Mouse (Mus musculus) splenic B cell, adult 2 months (primary cell): Measurements from ENCODE around the gene Cadps2.

Experiments used
- DNase-seq: peaks from one replicate; pipeline ENCODE4 v3.0.0-alpha.2; 2011; ENCODE audit warnings: low read depth, low spot score
- H3K27me3 ChIP-seq: 2 replicates; pipeline ENCODE4 v1.6.1; 2012; ENCODE audit warnings: mild to moderate bottlenecking, low read length, moderate library complexity, mixed read lengths; ENCODE audit not compliant: control insufficient read depth, poor library complexity, insufficient read depth, severe bottlenecking
- H3K36me3 ChIP-seq: 2 replicates; pipeline ENCODE4 v1.6.1; 2012; ENCODE audit warnings: mild to moderate bottlenecking, low read length, moderate library complexity, mixed read lengths; ENCODE audit not compliant: control insufficient read depth, poor library complexity, insufficient read depth, severe bottlenecking

Gene Cadps2

GRCm38 (mm10) chr6:23243821-23244760 lies 595.1 kb downstream of the Cadps2 start:
- no peaks in the 10 kb centered on the region for H3K27me3 ChIP-seq
- H3K36me3 ChIP-seq = no peaks in the 10 kb centered on the region
- DNase-seq = no peak
